Mouse (Mus musculus): Measurements from ENCODE around the gene Prpf18. TPM values are rescaled to one million over a fixed set of nuclear protein-coding genes. Genes with fewer than 3 reads are reported as not detected.

The Prpf18 gene
- total and polyA plus RNA-seq, 2 experiments from 2014 or later: 31.4 to 43.0 TPM

DNA sequence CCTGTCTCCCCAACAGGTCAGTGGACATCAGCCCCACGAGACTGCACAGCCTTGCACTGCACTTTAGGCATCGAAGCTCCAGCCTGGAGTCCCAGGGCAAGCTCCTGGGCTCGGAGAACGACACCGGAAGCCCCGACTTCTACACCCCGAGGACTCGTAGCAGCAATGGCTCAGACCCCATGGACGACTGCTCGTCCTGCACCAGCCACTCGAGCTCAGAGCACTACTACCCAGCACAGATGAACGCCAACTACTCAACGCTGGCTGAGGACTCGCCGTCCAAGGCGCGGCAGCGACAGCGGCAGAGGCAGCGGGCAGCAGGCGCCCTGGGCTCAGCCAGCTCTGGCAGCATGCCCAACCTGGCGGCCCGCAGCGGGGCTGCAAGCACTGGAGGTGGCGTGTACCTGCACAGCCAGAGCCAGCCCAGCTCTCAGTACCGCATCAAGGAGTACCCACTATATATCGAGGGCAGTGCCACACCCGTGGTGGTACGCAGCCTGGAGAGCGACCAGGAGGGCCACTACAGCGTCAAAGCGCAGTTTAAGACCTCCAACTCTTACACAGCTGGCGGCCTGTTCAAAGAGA lies 48.5 kb downstream of the Prpf18 start:
- 86% methylated on average over 33 of the region's 33 CpGs for WGBS
- ATAC-seq (no peak), DNase-seq (no peak)
- H3K27ac ChIP-seq (ENCODE audit: low read depth, low read length): no peak overlapping the region
- no peak overlapping the region for H3K4me2 ChIP-seq (ENCODE audit: low read depth)
- no peaks in the 10 kb centered on the region for H3K9me3 ChIP-seq (ENCODE audit: low read length)
- no peaks in the 10 kb centered on the region for H3K27me3 ChIP-seq (ENCODE audit: insufficient read depth, low read length)
- TF ChIP-seq CTCF (IDR thresholded peaks at IDR 0.05; ENCODE audit: low read depth): no peak
- H3K4me1 ChIP-seq (ENCODE audit: insufficient read depth): no peaks in the 10 kb centered on the region
- H3K36me3 ChIP-seq (ENCODE audit: insufficient read depth): peaks cover 57% of the 10 kb centered on the region
- H3K9ac ChIP-seq: no peak overlapping the region
- no peak overlapping the region for H3K4me3 ChIP-seq (ENCODE audit: low read depth, low read length)

GRCm38 (mm10) chr2:4601034-4601890 lies 50.7 kb downstream of the Prpf18 start:
- H3K36me3 ChIP-seq (ENCODE audit: insufficient read depth): peaks cover 61% of the 10 kb centered on the region
- DNase-seq (peak; percentile 91), ATAC-seq (peak; percentile 70)
- H3K27ac ChIP-seq (ENCODE audit: low read depth, low read length): peak overlapping the region; percentile 62; the same call in 1 of the 2 replicates
- no peaks in the 10 kb centered on the region for H3K27me3 ChIP-seq (ENCODE audit: insufficient read depth, low read length)
- peak; percentile 83 for TF ChIP-seq CTCF (IDR thresholded peaks at IDR 0.05; ENCODE audit: low read depth)
- H3K4me1 ChIP-seq (ENCODE audit: insufficient read depth): no peaks in the 10 kb centered on the region
- 45% methylated on average over 15 of the region's 15 CpGs for WGBS
- H3K9ac ChIP-seq: no peak overlapping the region
- H3K4me3 ChIP-seq (ENCODE audit: low read depth, low read length): no peak overlapping the region
- no peak overlapping the region for H3K4me2 ChIP-seq (ENCODE audit: low read depth)
- H3K9me3 ChIP-seq (ENCODE audit: low read length): no peaks in the 10 kb centered on the region

DNA sequence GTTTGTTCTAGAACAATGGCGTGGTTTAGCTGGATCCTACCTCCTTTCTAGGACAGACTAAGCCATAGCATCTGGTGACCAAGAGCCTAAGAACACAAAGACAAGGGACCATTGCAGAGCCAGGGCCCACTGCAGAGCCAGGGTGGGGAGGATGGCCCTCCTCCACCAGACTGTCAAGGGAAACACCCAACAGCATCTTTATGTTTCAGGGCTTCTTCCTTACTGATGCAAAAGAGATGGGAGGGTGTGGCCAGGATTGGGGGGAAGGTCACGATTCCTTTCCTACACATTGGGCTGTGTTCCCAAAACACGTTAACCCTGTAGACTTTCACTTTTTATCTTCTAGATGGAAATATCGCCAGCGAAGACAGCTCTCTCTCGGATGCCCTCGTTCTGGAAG lies 54.9 kb downstream of the Prpf18 start:
- no peaks in the 10 kb centered on the region for H3K27me3 ChIP-seq (ENCODE audit: insufficient read depth, low read length)
- no peak overlapping the region for H3K9ac ChIP-seq
- peaks cover 66% of the 10 kb centered on the region for H3K36me3 ChIP-seq (ENCODE audit: insufficient read depth)
- WGBS: 81% methylated on average over 7 of the region's 7 CpGs
- no peak for TF ChIP-seq CTCF (IDR thresholded peaks at IDR 0.05; ENCODE audit: low read depth)
- ATAC-seq: no peak
- no peak overlapping the region for H3K4me3 ChIP-seq (ENCODE audit: low read depth, low read length)
- no peak overlapping the region for H3K4me2 ChIP-seq (ENCODE audit: low read depth)
- H3K9me3 ChIP-seq (ENCODE audit: low read length): no peaks in the 10 kb centered on the region
- H3K27ac ChIP-seq (ENCODE audit: low read depth, low read length): no peak overlapping the region
- no peak for DNase-seq
- H3K4me1 ChIP-seq (ENCODE audit: insufficient read depth): no peaks in the 10 kb centered on the region

GRCm38 (mm10) chr2:4593878-4594387 lies 58.0 kb downstream of the Prpf18 start:
- Histone ChIP-seq H3K27ac (ENCODE audit: low read depth, low read length) (no peak overlapping the region), H3K27me3 (ENCODE audit: insufficient read depth, low read length) (no peaks in the 10 kb centered on the region), H3K4me1 (ENCODE audit: insufficient read depth) (no peaks in the 10 kb centered on the region), H3K9ac (no peak overlapping the region), H3K4me2 (ENCODE audit: low read depth) (no peak overlapping the region), H3K9me3 (ENCODE audit: low read length) (no peaks in the 10 kb centered on the region), H3K4me3 (ENCODE audit: low read depth, low read length) (no peak overlapping the region), H3K36me3 (ENCODE audit: insufficient read depth) (peaks cover 76% of the 10 kb centered on the region)
- no peak for ATAC-seq
- no peak for TF ChIP-seq CTCF (IDR thresholded peaks at IDR 0.05; ENCODE audit: low read depth)
- 93% methylated on average over 3 of the region's 3 CpGs for WGBS
- no peak for DNase-seq

GRCm38 (mm10) chr2:4593433-4593832 lies 58.5 kb downstream of the Prpf18 start:
- Histone ChIP-seq H3K4me3 (ENCODE audit: low read depth, low read length) (no peak overlapping the region), H3K4me1 (ENCODE audit: insufficient read depth) (no peaks in the 10 kb centered on the region), H3K27ac (ENCODE audit: low read depth, low read length) (no peak overlapping the region), H3K36me3 (ENCODE audit: insufficient read depth) (peaks cover 81% of the 10 kb centered on the region), H3K4me2 (ENCODE audit: low read depth) (no peak overlapping the region), H3K27me3 (ENCODE audit: insufficient read depth, low read length) (no peaks in the 10 kb centered on the region), H3K9ac (no peak overlapping the region), H3K9me3 (ENCODE audit: low read length) (no peaks in the 10 kb centered on the region)
- peak; percentile 13; the same call in 1 of the 2 replicates for ATAC-seq
- WGBS: 23% methylated on average over 9 of the region's 9 CpGs
- TF ChIP-seq CTCF (IDR thresholded peaks at IDR 0.05; ENCODE audit: low read depth): no peak
- DNase-seq: peak; percentile 33

DNA sequence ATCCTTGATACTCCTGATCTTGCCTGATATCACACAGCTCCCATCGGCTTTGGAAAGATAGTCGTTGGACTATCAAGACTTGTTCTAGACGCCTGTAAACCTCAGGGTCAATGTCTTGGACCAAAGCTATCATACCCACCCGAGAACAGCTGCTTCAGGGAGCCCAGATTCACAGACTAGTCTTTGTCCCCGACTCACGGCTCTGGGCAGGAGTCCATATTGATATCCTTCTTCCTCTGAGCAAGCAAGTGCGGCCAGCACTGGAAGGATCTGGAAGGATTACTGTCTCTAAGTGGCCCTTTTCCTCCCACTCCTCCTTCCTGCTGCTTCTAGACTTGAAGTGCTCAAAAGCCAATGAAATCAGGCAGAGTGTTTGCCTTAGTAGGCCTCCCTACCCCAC lies 59.2 kb downstream of the Prpf18 start:
- TF ChIP-seq CTCF (IDR thresholded peaks at IDR 0.05; ENCODE audit: low read depth): no peak
- Histone ChIP-seq H3K9ac (no peak overlapping the region), H3K4me1 (ENCODE audit: insufficient read depth) (no peaks in the 10 kb centered on the region), H3K4me2 (ENCODE audit: low read depth) (no peak overlapping the region), H3K27me3 (ENCODE audit: insufficient read depth, low read length) (no peaks in the 10 kb centered on the region), H3K4me3 (ENCODE audit: low read depth, low read length) (no peak overlapping the region), H3K36me3 (ENCODE audit: insufficient read depth) (peaks cover 80% of the 10 kb centered on the region), H3K9me3 (ENCODE audit: low read length) (no peaks in the 10 kb centered on the region), H3K27ac (ENCODE audit: low read depth, low read length) (no peak overlapping the region)
- 86% methylated on average over 7 of the region's 7 CpGs for WGBS
- ATAC-seq: no peak
- DNase-seq: no peak

- no peak overlapping the region for H3K4me2 ChIP-seq (ENCODE audit: low read depth)
- no peak overlapping the region for H3K4me3 ChIP-seq (ENCODE audit: low read depth, low read length)
- WGBS: 77% methylated on average over 3 of the region's 3 CpGs
- no peak for DNase-seq
- no peak for TF ChIP-seq CTCF (IDR thresholded peaks at IDR 0.05; ENCODE audit: low read depth)
- no peaks in the 10 kb centered on the region for H3K4me1 ChIP-seq (ENCODE audit: insufficient read depth)
- H3K27ac ChIP-seq (ENCODE audit: low read depth, low read length): no peak overlapping the region
- peaks cover 79% of the 10 kb centered on the region for H3K36me3 ChIP-seq (ENCODE audit: insufficient read depth)
- no peaks in the 10 kb centered on the region for H3K27me3 ChIP-seq (ENCODE audit: insufficient read depth, low read length)
- ATAC-seq: no peak
- no peaks in the 10 kb centered on the region for H3K9me3 ChIP-seq (ENCODE audit: low read length)
- H3K9ac ChIP-seq: no peak overlapping the region
Observed at GRCm38 (mm10) chr2:4591647-4592046, 60.3 kb downstream of the Prpf18 start.
